Mouse (Mus musculus): Measurements from ENCODE around the gene Vmn1r67.

The Vmn1r67 gene

GRCm38 (mm10) chr7:10443031-10443430, at the start of gene Vmn1r67:
TSS of gene Vmn1r67 (plus strand) at chr7:10443331.
- no peak for DNase-seq (ENCODE audit: low spot score)

- no peak for DNase-seq (ENCODE audit: low spot score)
Observed at GRCm38 (mm10) chr7:10458166-10458565, 15.0 kb downstream of the Vmn1r67 start.

- DNase-seq (ENCODE audit: low spot score): no peak
Observed at GRCm38 (mm10) chr7:10479813-10480212, 36.7 kb downstream of the Vmn1r67 start.

- DNase-seq (ENCODE audit: low spot score): peak; percentile 15
Observed at GRCm38 (mm10) chr7:10480588-10481233, 37.6 kb downstream of the Vmn1r67 start.

GRCm38 (mm10) chr7:10494786-10495521, 51.8 kb downstream of the Vmn1r67 start, which contains the start of gene Zik1:
TSS of gene Zik1 (minus strand) at chr7:10495394.
- DNase-seq (ENCODE audit: low spot score): peak; percentile 46

- DNase-seq (ENCODE audit: low spot score): no peak
Observed at GRCm38 (mm10) chr7:10495578-10495977, 52.4 kb downstream of the Vmn1r67 start.

Data from testis, postnatal 14 days (tissue).